Mouse (Mus musculus) hindbrain, embryonic 14.5 days (tissue): ENCODE data around the gene Trat1. TPM values are rescaled to one million over a fixed set of nuclear protein-coding genes. Genes with fewer than 3 reads are reported as not detected.

Source experiments
- ATAC-seq: fragments of 200-750 bp; cut with Nextera tagmentation; 2 replicates; pipeline ENCODE4 v1.8.0; 2017; ENCODE audit warnings: moderate number of reproducible peaks, mild to moderate bottlenecking, moderate TSS enrichment, moderate library complexity; ENCODE audit not compliant: low FRiP score
- DNase-seq: peaks from one replicate; pipeline ENCODE4 v3.0.0-alpha.2; 2015; ENCODE audit warnings: low spot score
- H3K27ac ChIP-seq: fragments of 300-500 bp; sonication (generic); 2 replicates; pipeline ENCODE4 v1.5.1; 2014; ENCODE audit warnings: mild to moderate bottlenecking, moderate library complexity
- H3K27me3 ChIP-seq: fragments of 300-500 bp; sonication (generic); 2 replicates; pipeline ENCODE4 v1.6.1; 2014; ENCODE audit warnings: mild to moderate bottlenecking, low read length, mixed read lengths; ENCODE audit not compliant: control insufficient read depth, insufficient read depth
- H3K36me3 ChIP-seq: fragments of 300-500 bp; sonication (generic); replicated peaks from 2 replicates; pipeline ENCODE4 v1.6.1; 2014; ENCODE audit not compliant: control insufficient read depth, insufficient read depth
- H3K4me1 ChIP-seq: fragments of 300-500 bp; sonication (generic); replicated peaks from 2 replicates; pipeline ENCODE4 v1.6.1; 2014; ENCODE audit warnings: antibody characterized with exemption, low read length, mixed read lengths; ENCODE audit not compliant: control insufficient read depth, insufficient read depth
- H3K4me2 ChIP-seq: fragments of 300-500 bp; sonication (generic); replicated peaks from 2 replicates; pipeline ENCODE4 v1.6.1; 2014; ENCODE audit warnings: mild to moderate bottlenecking, moderate library complexity
- H3K4me3 ChIP-seq: fragments of 300-500 bp; sonication (generic); replicated peaks from 2 replicates; pipeline ENCODE4 v1.5.1; 2014; ENCODE audit warnings: mild to moderate bottlenecking, low read length
- H3K9ac ChIP-seq: fragments of 300-500 bp; sonication (generic); 2 replicates; pipeline ENCODE4 v1.6.1; 2014
- H3K9me3 ChIP-seq: fragments of 300-500 bp; sonication (generic); 2 replicates; pipeline ENCODE4 v1.6.1; 2016; ENCODE audit warnings: low read length; ENCODE audit not compliant: control insufficient read depth
- WGBS: fragments of 180-500 bp; shearing (Covaris S2); extraction: QIAGEN DNeasy Blood & Tissue Kit; methylation state at CpG from one replicate; pipeline ENCODE4 v1.1.7; 2014; 5-methylcytosine and 5-hydroxymethylcytosine counted together
- polyA plus RNA-seq: library from polyadenylated mRNA; unstranded; fragments of >200 nt; fragmentation: Nextera tagmentation; extraction: Ambion mirVana; gene quantifications from 2 replicates; pipeline ENCODE4 v1.2.1, GENCODE M21; 2014

The Trat1 gene
- polyA plus RNA-seq, result 0.04 TPM in 1 of 2 replicates, not detected in the other

DNA sequence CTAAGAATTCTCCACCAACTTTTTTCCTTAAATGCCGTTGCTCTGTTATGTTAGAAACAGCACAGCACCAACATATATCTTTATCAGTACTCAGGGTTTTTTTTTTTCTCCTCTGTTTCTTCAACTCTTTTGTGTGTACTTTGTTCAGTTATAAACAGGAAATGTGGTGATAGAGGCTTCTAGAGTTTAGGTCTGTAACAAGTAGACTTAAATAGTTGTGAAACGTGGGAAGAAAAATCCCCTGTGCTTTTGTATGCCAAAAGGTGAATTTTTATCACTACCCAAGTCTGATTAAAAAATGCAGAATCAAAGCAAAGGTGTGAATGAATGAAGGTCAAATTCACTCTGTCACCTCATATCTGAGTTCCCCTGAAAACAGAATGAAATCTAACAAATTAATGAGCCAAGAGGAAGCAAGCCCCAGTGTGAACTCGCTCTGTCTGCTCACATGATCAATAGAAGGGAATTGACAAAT lies at the start of gene Trat1:
Gene Trat1 (minus strand): TSS at position 51 of the 475 bp plus-strand sequence.
- WGBS, result 81% methylated on average over 3 of the region's 3 CpGs
- no peaks in the 10 kb centered on the region for H3K4me1 ChIP-seq
- H3K4me3 ChIP-seq, result no peak within 1 kb of the TSS
- DNase-seq, result no peak
- no peaks in the 10 kb centered on the region for H3K27me3 ChIP-seq
- no peaks in the 10 kb centered on the region for H3K36me3 ChIP-seq
- H3K4me2 ChIP-seq, result no peak within 1 kb of the TSS
- H3K27ac ChIP-seq, result no peak within 1 kb of the TSS
- H3K9ac ChIP-seq, result no peak within 1 kb of the TSS
- ATAC-seq, result no peak
- H3K9me3 ChIP-seq, result no peaks in the 10 kb centered on the region

DNA sequence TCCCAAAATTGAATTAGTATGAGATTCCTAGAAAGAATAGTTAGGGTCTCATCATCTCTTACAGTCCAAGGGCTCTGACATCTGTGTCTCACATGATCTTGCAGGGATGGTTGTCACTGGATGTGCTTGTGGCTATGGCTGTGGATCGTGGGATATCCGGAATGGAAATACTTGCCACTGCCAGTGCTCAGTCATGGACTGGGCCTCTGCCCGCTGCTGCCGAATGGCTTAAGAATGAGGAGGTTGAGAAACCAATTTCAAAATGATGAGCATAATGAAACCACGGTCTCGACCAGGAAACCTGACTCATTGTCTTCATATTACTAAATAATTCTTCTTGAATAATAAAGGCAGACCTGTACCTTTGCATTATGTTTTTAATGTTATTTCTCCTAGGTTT lies 46.7 kb upstream of the Trat1 start:
- Histone ChIP-seq H3K4me2 (no peak overlapping the region), H3K27ac (no peak overlapping the region), H3K9ac (no peak overlapping the region), H3K4me3 (no peak overlapping the region), H3K36me3 (no peaks in the 10 kb centered on the region), H3K4me1 (no peaks in the 10 kb centered on the region), H3K9me3 (no peaks in the 10 kb centered on the region), H3K27me3 (no peaks in the 10 kb centered on the region)
- 96% methylated on average over 6 of the region's 6 CpGs for WGBS
- no peak for ATAC-seq
- DNase-seq, result no peak

GRCm38 (mm10) chr16:48816695-48817094 lies 44.9 kb upstream of the Trat1 start, which contains the start of gene Retnlb:
Retnlb (plus strand) TSS chr16:48816856.
- Histone ChIP-seq H3K36me3 (no peaks in the 10 kb centered on the region), H3K27me3 (no peaks in the 10 kb centered on the region), H3K4me2 (no peak within 1 kb of the TSS), H3K27ac (no peak within 1 kb of the TSS), H3K9me3 (no peaks in the 10 kb centered on the region), H3K4me1 (no peaks in the 10 kb centered on the region), H3K9ac (no peak within 1 kb of the TSS), H3K4me3 (no peak within 1 kb of the TSS)
- ATAC-seq (no peak), DNase-seq (no peak)
- WGBS, result 98% methylated on average over 2 of the region's 2 CpGs

DNA sequence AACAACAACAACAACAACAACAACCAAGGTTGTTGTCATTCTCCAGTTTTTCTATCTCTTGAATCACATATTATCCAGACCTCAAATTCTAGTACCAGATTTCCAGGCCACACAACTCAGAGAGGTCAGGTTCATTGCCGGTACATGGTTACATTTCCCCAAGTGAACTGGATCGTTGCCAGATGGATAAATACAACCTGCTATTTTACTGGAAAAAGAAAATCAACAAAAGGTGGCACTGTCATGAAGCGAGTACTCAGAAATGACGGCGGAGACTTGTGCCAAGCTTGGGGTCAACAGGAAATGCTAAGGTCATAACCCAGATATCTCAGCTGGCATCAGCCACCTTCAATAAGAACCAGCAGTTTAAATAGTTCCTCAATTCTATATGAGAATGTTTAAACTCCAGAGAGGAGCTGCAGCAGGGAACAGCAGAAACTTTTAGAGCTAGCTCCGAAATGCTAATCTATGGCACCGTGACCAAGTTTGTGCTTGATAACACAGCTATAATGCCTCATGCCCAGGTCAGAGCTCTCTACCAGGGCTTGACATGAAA lies 40.1 kb upstream of the Trat1 start:
- Histone ChIP-seq H3K9ac (no peak overlapping the region), H3K27me3 (no peaks in the 10 kb centered on the region), H3K36me3 (no peaks in the 10 kb centered on the region), H3K4me3 (no peak overlapping the region), H3K4me2 (no peak overlapping the region), H3K27ac (no peak overlapping the region), H3K4me1 (no peaks in the 10 kb centered on the region), H3K9me3 (no peaks in the 10 kb centered on the region)
- DNase-seq (no peak), ATAC-seq (no peak)
- 90% methylated on average over 7 of the region's 7 CpGs for WGBS

DNA sequence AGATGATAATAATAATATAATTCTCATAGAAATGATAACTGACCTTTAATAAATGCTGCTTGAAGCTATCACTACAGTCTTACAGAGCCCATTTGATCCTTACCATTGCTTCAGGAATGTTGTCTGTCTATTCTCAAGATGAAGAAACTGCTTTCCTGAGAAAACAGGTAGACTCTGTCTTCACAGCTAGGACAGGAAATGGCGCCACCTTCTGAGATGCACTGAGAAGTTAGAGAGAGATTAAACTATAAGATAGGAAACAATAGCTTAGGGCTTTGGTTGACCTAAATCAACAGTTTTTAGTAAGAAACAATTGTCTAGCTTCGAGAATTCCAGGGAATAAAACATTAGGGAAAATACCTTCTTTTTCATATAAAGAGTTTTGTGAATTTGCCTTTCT lies 37.6 kb upstream of the Trat1 start:
- DNase-seq (no peak), ATAC-seq (no peak)
- Histone ChIP-seq H3K27me3 (no peaks in the 10 kb centered on the region), H3K27ac (no peak overlapping the region), H3K36me3 (no peaks in the 10 kb centered on the region), H3K4me1 (no peaks in the 10 kb centered on the region), H3K9me3 (no peaks in the 10 kb centered on the region), H3K4me2 (no peak overlapping the region), H3K4me3 (no peak overlapping the region), H3K9ac (no peak overlapping the region)
- WGBS, result 60% methylated on average over 2 of the region's 2 CpGs

DNA sequence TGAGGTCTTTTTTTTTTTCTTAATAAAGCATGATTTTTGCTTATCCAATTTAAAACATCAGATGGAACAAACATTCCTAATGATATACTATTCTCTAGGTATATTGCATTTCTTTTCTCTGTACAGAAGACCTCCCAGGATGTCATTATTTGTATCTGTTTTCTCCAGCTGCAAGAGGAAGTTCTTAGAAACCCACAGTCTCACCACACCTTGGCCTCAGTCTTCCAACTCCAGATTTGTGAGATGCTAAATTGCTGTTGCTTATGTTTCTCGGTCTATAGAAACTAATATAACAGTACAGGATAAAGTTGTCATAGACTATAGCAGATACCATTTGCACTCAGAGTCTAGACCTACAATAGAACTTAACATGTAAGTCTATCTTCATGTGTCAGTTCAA lies 34.7 kb upstream of the Trat1 start:
- Histone ChIP-seq H3K27ac (no peak overlapping the region), H3K4me1 (no peaks in the 10 kb centered on the region), H3K4me2 (no peak overlapping the region), H3K27me3 (no peaks in the 10 kb centered on the region), H3K9ac (no peak overlapping the region), H3K9me3 (no peaks in the 10 kb centered on the region), H3K36me3 (no peaks in the 10 kb centered on the region), H3K4me3 (no peak overlapping the region)
- DNase-seq (no peak), ATAC-seq (no peak)
- WGBS, result 98% methylated on average over 1 of the region's 1 CpGs

DNA sequence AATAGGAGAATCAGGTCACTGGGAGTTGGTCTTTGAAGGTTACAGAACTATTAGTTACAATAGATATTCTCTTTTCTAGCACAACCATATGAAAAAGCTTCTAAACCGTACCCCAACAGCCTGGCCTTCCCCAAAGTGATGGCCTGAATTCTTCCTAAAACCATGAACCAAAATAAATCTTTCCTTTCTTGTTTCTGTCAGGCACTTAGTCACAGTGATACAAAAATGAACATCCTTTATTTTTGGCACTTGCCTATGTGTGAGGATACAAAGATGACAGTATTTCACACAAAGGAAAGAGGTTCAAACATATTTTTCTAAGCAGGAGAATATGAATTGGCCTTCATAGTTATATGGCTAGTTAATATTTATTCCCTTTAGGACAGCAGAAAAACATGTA lies 33.6 kb upstream of the Trat1 start:
- Histone ChIP-seq H3K9me3 (no peaks in the 10 kb centered on the region), H3K4me1 (no peaks in the 10 kb centered on the region), H3K9ac (no peak overlapping the region), H3K27me3 (no peaks in the 10 kb centered on the region), H3K36me3 (no peaks in the 10 kb centered on the region), H3K4me3 (no peak overlapping the region), H3K4me2 (no peak overlapping the region), H3K27ac (no peak overlapping the region)
- DNase-seq, result no peak
- no peak for ATAC-seq
- 85% methylated on average over 1 of the region's 1 CpGs for WGBS

DNA sequence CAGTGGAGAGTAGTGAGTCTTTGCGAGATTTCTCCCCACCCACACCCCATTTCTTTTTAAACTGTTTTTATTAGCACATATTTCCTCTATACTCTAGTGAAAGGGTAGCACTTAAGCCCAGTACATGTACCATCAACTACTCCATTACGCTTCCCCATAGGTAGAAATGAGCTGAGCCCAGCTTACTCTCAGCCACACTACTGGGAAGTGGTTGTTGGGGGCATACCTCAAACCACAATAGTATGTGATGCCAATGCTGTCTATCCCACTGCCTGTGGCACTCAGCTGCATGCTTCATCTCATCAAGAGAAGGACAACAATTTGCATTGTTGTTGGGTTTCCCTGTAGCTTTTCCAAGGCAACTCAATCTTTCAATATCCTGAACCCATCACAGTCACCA lies 29.1 kb upstream of the Trat1 start:
- 95% methylated on average over 2 of the region's 2 CpGs for WGBS
- ATAC-seq (no peak), DNase-seq (no peak)
- H3K9ac ChIP-seq, result no peak overlapping the region
- H3K36me3 ChIP-seq, result no peaks in the 10 kb centered on the region
- no peak overlapping the region for H3K4me3 ChIP-seq
- no peak overlapping the region for H3K4me2 ChIP-seq
- H3K27ac ChIP-seq, result no peak overlapping the region
- H3K4me1 ChIP-seq, result no peaks in the 10 kb centered on the region
- no peaks in the 10 kb centered on the region for H3K27me3 ChIP-seq
- no peaks in the 10 kb centered on the region for H3K9me3 ChIP-seq

DNA sequence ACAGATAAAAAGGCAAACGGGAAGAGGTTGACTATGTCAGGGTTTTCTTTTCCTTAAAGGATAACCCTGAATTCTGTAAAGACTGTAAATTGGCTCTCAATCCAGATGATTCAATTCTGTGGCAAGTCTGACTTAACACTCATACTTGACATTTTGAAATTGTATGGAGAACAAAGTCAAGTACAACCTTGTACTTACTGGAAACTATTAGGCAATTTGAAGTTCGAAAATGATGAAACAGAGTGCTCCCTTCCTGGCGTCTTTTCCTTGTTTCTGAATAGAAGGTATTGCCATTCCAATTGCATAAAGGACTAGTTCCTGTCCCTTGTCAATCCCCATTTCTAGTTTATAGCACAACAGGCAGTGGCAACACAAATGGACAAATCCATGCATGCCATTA lies 27.6 kb upstream of the Trat1 start:
- ATAC-seq (no peak), DNase-seq (no peak)
- Histone ChIP-seq H3K36me3 (no peaks in the 10 kb centered on the region), H3K9me3 (no peaks in the 10 kb centered on the region), H3K27ac (no peak overlapping the region), H3K4me2 (no peak overlapping the region), H3K4me1 (no peaks in the 10 kb centered on the region), H3K27me3 (no peaks in the 10 kb centered on the region), H3K4me3 (no peak overlapping the region), H3K9ac (no peak overlapping the region)
- 92% methylated on average over 3 of the region's 3 CpGs for WGBS

DNA sequence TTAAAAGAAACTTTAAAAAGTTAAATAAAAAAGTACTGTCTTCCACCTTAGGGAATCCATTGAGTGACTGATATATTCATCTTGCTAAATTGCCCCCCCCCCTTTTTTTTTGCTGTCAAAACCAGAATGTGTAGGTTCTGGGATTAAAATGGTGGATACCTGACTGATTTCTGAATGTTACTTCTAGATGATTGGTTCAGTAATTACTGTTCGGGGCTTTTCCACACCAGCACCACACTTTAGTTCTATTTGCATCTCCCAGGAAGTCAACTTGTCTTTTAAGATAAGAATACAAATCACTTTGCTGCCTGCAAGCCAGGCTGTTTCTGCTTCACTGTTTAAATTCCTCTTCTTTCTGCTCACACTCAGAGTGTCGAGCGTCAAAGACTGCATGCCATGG lies 26.5 kb upstream of the Trat1 start:
- ATAC-seq (no peak), DNase-seq (no peak)
- Histone ChIP-seq H3K4me1 (no peaks in the 10 kb centered on the region), H3K9me3 (no peaks in the 10 kb centered on the region), H3K36me3 (no peaks in the 10 kb centered on the region), H3K4me3 (no peak overlapping the region), H3K27me3 (no peaks in the 10 kb centered on the region), H3K9ac (no peak overlapping the region), H3K4me2 (no peak overlapping the region), H3K27ac (no peak overlapping the region)
- 82% methylated on average over 3 of the region's 3 CpGs for WGBS
